Mouse (Mus musculus) spleen, postnatal 36 days (tissue): Measurements from ENCODE around the gene Lrrc3b.

Experiments used
- DNase-seq, 2 experiments: peaks; one replicate each; pipeline ENCODE4 v3.0.0; 2022; ENCODE audit warnings: low spot score in 2 of 2, mixed read lengths in 1 of 2

The Lrrc3b gene

DNA sequence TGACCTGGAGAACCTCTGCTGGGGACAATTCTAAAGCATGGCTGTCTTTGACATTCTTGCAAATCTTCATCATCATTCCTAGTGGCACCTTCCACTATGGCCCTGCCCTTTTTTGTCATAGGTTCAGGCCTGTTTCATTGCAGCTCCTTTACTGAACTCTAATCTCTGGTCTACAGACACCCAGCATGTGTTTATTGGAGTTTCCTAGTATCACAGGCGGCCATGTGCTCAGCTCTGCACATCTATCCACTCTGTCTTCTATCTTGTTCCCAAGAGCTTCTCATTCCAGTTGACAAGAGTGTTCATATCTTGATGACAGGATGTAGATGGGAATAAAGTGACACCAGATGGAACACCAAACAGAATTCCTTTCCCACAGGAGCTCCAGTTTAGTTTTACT lies 108.6 kb downstream of the Lrrc3b start:
- DNase-seq, result no peak

DNA sequence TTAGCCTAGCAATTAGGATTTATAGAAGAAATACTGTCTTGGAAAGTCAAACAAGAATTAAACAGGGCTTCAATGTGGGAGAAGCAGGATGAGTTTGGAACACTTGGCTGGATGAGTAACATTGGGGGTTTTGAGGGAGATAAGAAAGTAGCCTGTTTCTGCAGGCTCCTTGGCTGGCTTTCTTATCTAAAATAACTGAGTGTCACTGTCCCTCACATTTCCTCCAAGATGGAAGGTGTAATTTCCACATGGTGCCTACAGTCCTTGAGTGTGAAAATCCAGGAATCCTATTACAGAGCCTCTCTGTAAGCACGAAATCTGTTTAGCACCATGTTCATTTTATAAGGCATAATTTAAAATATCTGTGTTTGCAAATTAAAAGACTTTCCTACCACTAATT lies 112.9 kb downstream of the Lrrc3b start:
- DNase-seq, result no peak

DNA sequence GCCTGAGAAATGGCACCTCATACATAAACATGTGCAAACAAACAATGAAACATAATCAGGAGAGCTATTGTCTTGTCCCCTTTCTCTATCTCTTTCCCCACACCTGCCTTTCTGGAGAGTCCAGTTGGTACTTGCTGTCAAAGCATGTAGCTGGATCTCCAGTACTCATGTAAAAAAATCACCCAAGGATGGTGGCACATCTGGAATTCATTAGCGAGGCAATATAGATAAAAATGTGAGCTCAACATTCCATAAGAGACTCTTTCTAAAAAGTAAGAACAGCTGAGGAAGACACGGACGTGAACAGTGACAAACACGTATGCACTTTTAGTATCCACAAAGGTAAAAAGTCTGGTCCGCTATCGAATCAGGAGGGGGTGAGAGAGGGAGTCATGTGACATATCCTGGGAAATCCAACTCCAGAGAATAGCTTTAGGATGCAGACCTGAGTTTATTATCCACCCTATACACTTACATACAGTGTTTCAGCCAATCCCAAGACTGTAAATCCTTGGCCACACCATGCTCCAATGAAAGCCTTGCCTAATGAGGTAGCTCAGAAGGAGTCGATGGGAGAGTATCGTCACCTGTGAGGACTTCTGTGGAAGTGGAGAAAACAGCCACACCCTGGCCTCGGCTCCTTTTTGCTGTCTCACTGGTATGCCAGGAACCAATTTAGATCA lies 116.2 kb downstream of the Lrrc3b start:
- DNase-seq, result no peak

DNA sequence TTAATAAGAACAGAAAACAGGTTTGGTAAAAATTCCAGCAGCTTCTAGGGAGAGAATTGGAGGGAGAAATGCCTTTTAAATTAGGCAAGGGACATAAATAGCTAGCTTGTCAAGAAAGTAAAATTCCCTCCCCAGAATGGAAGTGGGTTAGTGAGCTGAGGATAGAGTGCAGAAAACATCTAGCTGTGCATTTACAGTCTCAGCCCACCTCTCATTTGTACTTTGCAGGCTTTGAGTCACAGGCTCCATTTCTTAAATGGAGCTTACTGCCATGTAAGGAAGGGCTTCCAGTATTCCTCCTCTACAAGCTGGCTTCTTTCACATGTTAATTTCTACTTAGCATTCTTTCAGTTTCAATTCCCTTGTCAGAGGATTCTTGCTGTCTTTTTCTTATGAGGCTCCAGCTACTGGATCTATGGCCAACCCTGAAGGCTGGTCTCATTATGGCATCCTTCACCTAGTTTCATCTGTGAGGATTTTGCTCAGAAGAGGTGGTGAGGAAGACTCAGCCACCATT lies 119.3 kb downstream of the Lrrc3b start:
- no peak for DNase-seq

GRCm38 (mm10) chr14:15308576-15308975 lies 130.2 kb downstream of the Lrrc3b start:
- no peak for DNase-seq
